Mouse (Mus musculus) brain, embryonic 14.5 days (tissue): Measurements from ENCODE around the gene Mamdc4.

Source experiments
- CTCF ChIP-seq: fragments of 200-500 bp; IDR thresholded peaks from 2 replicates; pipeline ENCODE4 v1.5.1; 2012; ENCODE audit warnings: inconsistent platforms, mild to moderate bottlenecking, moderate library complexity, borderline replicate concordance; ENCODE audit not compliant: insufficient read depth, insufficient read length; ENCODE audit errors: extremely low read depth
- POLR2A ChIP-seq: fragments of 200-500 bp; IDR thresholded peaks from 2 replicates; pipeline ENCODE4 v1.6.1; 2012; ENCODE audit warnings: mild to moderate bottlenecking, inconsistent platforms, borderline replicate concordance; ENCODE audit not compliant: poor library complexity, insufficient read depth, insufficient read length, severe bottlenecking; ENCODE audit errors: extremely low read depth

GRCm38 (mm10) chr2:25540541-25540948 is 34.1 kb downstream of the Mamdc4 start:
- TF ChIP-seq POLR2A (no peak), CTCF (no peak)
